Mouse (Mus musculus) embryonic facial prominence, embryonic 13.5 days (tissue): ENCODE measurements around the gene Ccnq. TPM values are rescaled to one million over a fixed set of nuclear protein-coding genes. Genes with fewer than 3 reads are reported as not detected.
A peak's percentile ranks its signal among the peaks of the same experiment; 100 is the strongest.
"Not testable (repeated sequence)": the region's sequence is repeated elsewhere in the genome, so short reads cannot be mapped to it uniquely, and the experiment has no call there.

Experiments
- ATAC-seq: fragments of 200-750 bp; cut with Nextera tagmentation; 2 replicates; pipeline ENCODE4 v1.8.0; 2017; ENCODE audit warnings: low read depth; ENCODE audit not compliant: insufficient number of reproducible peaks, insufficient read depth, low FRiP score, low TSS enrichment
- H3K27ac ChIP-seq: fragments of 300-500 bp; sonication (generic); 2 replicates; pipeline ENCODE4 v1.5.1; 2015; ENCODE audit warnings: moderate library complexity, mild to moderate bottlenecking, inconsistent platforms
- H3K27me3 ChIP-seq: fragments of 300-500 bp; sonication (generic); 2 replicates; pipeline ENCODE4 v1.6.1; 2015; ENCODE audit warnings: mild to moderate bottlenecking, inconsistent platforms
- H3K36me3 ChIP-seq: fragments of 300-500 bp; sonication (generic); 2 replicates; pipeline ENCODE4 v1.6.1; 2015; ENCODE audit warnings: mild to moderate bottlenecking, inconsistent platforms
- H3K4me1 ChIP-seq: fragments of 300-500 bp; sonication (generic); 2 replicates; pipeline ENCODE4 v1.6.1; 2015; ENCODE audit warnings: inconsistent platforms
- H3K4me2 ChIP-seq: fragments of 300-500 bp; sonication (generic); 2 replicates; pipeline ENCODE4 v1.6.1; 2015; ENCODE audit warnings: moderate library complexity, mild to moderate bottlenecking, inconsistent platforms
- H3K4me3 ChIP-seq: fragments of 300-500 bp; sonication (generic); 2 replicates; pipeline ENCODE4 v1.5.1; 2015; ENCODE audit warnings: mild to moderate bottlenecking, inconsistent platforms
- H3K9ac ChIP-seq: fragments of 300-500 bp; sonication (generic); 2 replicates; pipeline ENCODE4 v1.6.1; 2015; ENCODE audit warnings: mild to moderate bottlenecking, inconsistent platforms
- H3K9me3 ChIP-seq: fragments of 300-500 bp; sonication (generic); 2 replicates; pipeline ENCODE4 v1.6.1; 2016; ENCODE audit warnings: inconsistent platforms
- WGBS: fragments of 180-500 bp; shearing (Covaris S2); methylation state at CpG from one replicate; pipeline ENCODE4 v1.1.7; 2015; ENCODE audit warnings: mixed read lengths; 5-methylcytosine and 5-hydroxymethylcytosine counted together
- polyA plus RNA-seq: library from polyadenylated mRNA; unstranded; fragments of >200 nt; fragmentation: Nextera tagmentation; extraction: Ambion mirVana; gene quantifications from 2 replicates; pipeline ENCODE4 v1.2.1, GENCODE M21; 2015

The Ccnq gene
- polyA plus RNA-seq, 1 experiment from 2014 or later = 46.4 TPM

GRCm38 (mm10) chr11:78755299-78755698, 3.8 kb upstream of the Ccnq start:
- ATAC-seq = no peak
- Histone ChIP-seq H3K4me2 (no peak overlapping the region), H3K4me1 (peaks cover 6% of the 10 kb centered on the region), H3K9ac (no peak overlapping the region), H3K27ac (no peak overlapping the region), H3K9me3 (no peaks in the 10 kb centered on the region), H3K4me3 (no peak overlapping the region), H3K36me3 (no peaks in the 10 kb centered on the region), H3K27me3 (no peaks in the 10 kb centered on the region)
- 63% methylated on average over 1 of the region's 1 CpGs for WGBS

GRCm38 (mm10) chr11:78754177-78754576, 2.6 kb upstream of the Ccnq start:
- 84% methylated on average over 1 of the region's 1 CpGs for WGBS
- not testable (repeated sequence) for ATAC-seq, H3K27ac ChIP-seq, H3K4me3 ChIP-seq, H3K4me1 ChIP-seq, H3K36me3 ChIP-seq, H3K4me2 ChIP-seq, H3K9ac ChIP-seq, H3K27me3 ChIP-seq, H3K9me3 ChIP-seq

DNA sequence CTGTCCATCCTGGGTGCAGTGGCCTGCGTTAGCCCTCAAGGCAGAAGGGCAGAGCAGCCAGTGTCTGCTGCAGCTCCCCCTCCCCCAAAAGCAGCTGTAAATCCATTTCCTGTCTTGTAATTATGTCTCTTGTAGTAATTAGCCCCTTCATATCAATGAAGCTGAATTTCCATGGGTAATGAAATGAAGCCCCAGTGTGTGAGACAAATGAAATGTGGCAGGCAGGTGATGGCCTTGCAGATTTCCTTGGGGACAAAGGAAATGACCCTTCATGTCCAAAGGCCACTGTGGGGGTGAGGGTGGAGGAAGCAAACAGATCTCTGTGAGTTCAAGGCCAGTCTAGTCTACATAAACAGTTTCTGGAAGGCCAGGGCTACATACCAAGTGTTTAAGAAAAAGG, 1.7 kb upstream of the Ccnq start:
- Histone ChIP-seq H3K27ac (no peak overlapping the region), H3K9me3 (no peaks in the 10 kb centered on the region), H3K4me3 (no peak overlapping the region), H3K27me3 (no peaks in the 10 kb centered on the region), H3K4me2 (no peak overlapping the region), H3K36me3 (peaks cover 17% of the 10 kb centered on the region), H3K9ac (no peak overlapping the region), H3K4me1 (peaks cover 6% of the 10 kb centered on the region)
- ATAC-seq = no peak
- 25% methylated on average over 1 of the region's 1 CpGs for WGBS

GRCm38 (mm10) chr11:78751843-78752203, 294 bp upstream of the Ccnq start:
- peaks cover 6% of the 10 kb centered on the region for H3K4me1 ChIP-seq
- H3K9ac ChIP-seq = peak overlapping the region; percentile 87
- H3K27ac ChIP-seq = 0 out of 2 replicates have a peak overlapping the region, but pooled peaks have one; percentile 28
- H3K9me3 ChIP-seq = no peaks in the 10 kb centered on the region
- no peak for ATAC-seq
- peaks cover 17% of the 10 kb centered on the region for H3K36me3 ChIP-seq
- peak overlapping the region; percentile 72 for H3K4me3 ChIP-seq
- no peaks in the 10 kb centered on the region for H3K27me3 ChIP-seq
- WGBS = 7% methylated on average over 2 of the region's 2 CpGs
- H3K4me2 ChIP-seq = peak overlapping the region; percentile 70

DNA sequence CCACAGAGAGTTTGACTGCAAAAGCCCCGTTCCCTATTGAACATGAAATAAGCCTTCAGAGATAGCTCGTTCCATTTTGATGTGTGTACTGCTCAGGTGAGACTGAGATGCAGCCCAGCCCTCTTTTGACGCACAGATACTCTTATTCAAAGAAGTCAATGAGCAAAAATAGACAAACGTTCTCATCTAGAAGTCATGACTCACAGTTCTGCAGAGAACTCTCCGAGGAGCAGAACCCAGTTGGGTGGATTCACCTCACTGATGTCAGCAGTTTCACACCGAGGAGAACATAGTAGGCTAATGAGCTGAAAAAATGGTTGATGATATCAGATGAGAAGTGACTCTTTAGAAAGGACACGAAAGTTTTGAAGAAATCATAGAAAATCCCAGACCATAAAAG, 5.3 kb downstream of the Ccnq start:
- Histone ChIP-seq H3K4me2 (no peak overlapping the region), H3K9ac (no peak overlapping the region), H3K27ac (no peak overlapping the region), H3K9me3 (no peaks in the 10 kb centered on the region), H3K27me3 (no peaks in the 10 kb centered on the region), H3K4me1 (peaks cover 6% of the 10 kb centered on the region), H3K36me3 (peaks cover 17% of the 10 kb centered on the region), H3K4me3 (no peak overlapping the region)
- no peak for ATAC-seq
- 88% methylated on average over 7 of the region's 7 CpGs for WGBS

DNA sequence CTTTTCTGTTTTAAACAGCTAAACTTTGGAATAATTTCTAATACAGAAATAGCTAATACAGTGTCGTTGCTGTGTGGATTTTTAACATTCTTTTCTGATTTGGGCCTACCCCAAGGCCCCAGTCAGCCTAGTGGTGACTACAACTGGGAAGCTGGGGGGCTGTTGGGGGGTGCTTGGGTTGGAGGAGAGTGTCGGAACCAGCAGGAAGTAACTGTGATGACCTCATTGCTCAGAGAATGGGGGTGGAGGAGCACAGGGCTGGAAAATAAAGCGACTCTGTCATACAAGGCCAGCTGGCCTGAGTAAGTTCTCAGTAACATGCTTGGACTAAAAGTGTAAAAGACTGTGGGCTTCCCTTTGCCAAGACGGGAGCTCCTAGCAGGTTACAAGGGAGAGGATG, 6.1 kb downstream of the Ccnq start:
- Histone ChIP-seq H3K9me3 (no peaks in the 10 kb centered on the region), H3K27ac (no peak overlapping the region), H3K4me1 (peaks cover under 1% of the 10 kb centered on the region; the same call in 1 of the 2 replicates), H3K4me2 (no peak overlapping the region), H3K9ac (no peak overlapping the region), H3K4me3 (no peak overlapping the region), H3K27me3 (no peaks in the 10 kb centered on the region), H3K36me3 (peaks cover 17% of the 10 kb centered on the region)
- ATAC-seq = no peak
- 62% methylated on average over 4 of the region's 4 CpGs for WGBS

DNA sequence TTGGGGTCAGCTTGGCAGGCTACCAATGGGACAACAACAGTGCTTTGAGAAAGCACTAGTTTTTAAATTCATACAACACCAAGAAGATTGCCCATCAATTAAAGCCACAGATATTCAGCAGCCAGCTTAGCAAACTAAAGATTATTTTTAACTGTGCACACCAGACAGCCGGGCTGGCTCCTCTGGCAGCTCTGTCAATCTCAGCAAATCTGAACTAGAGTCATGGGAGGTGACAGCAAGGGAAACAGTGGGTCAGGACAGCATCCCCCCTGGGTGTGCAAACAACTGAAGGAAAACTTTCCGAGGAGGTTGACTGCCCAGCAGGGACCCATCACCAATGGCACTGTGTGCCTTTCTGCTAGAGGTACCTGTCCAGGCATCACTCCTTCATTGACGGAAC, 9.1 kb downstream of the Ccnq start:
- Histone ChIP-seq H3K27ac (no peak overlapping the region), H3K4me3 (no peak overlapping the region), H3K9me3 (no peaks in the 10 kb centered on the region), H3K27me3 (no peaks in the 10 kb centered on the region), H3K4me1 (no peaks in the 10 kb centered on the region), H3K9ac (no peak overlapping the region), H3K4me2 (no peak overlapping the region), H3K36me3 (no peaks in the 10 kb centered on the region)
- no peak for ATAC-seq
- WGBS = 75% methylated on average over 3 of the region's 3 CpGs

DNA sequence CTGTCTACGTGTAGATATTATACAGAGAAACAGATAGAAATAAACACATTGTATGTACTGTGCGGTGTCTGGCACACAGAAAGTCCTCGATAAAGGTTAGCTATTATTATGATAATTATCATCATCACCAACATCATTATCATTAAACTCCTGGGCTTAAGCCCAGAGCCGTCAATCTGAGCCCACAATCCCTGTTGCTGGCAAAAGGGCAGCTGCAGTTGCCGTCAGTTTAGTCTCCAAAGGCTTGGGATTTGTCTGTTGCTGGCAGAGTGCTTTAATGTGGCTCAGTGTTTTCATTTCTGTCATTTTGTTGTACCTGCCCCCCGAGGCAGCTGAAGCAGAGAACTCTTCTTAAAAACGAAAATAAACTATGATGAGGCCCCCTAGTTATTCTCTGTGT, 9.6 kb downstream of the Ccnq start:
- 59% methylated on average over 7 of the region's 7 CpGs for WGBS
- H3K9ac ChIP-seq = no peak overlapping the region
- H3K4me1 ChIP-seq = no peaks in the 10 kb centered on the region
- ATAC-seq = no peak
- no peaks in the 10 kb centered on the region for H3K9me3 ChIP-seq
- H3K4me2 ChIP-seq = no peak overlapping the region
- H3K4me3 ChIP-seq = no peak overlapping the region
- no peak overlapping the region for H3K27ac ChIP-seq
- H3K36me3 ChIP-seq = no peaks in the 10 kb centered on the region
- no peaks in the 10 kb centered on the region for H3K27me3 ChIP-seq

- no peak for ATAC-seq
- Histone ChIP-seq H3K36me3 (no peaks in the 10 kb centered on the region), H3K27ac (no peak overlapping the region), H3K4me3 (no peak overlapping the region), H3K27me3 (no peaks in the 10 kb centered on the region), H3K4me2 (no peak overlapping the region), H3K9me3 (no peaks in the 10 kb centered on the region), H3K9ac (no peak overlapping the region), H3K4me1 (no peaks in the 10 kb centered on the region)
These were observed 12.2 kb downstream of the Ccnq start for GRCm38 (mm10) chr11:78739361-78739760.

DNA sequence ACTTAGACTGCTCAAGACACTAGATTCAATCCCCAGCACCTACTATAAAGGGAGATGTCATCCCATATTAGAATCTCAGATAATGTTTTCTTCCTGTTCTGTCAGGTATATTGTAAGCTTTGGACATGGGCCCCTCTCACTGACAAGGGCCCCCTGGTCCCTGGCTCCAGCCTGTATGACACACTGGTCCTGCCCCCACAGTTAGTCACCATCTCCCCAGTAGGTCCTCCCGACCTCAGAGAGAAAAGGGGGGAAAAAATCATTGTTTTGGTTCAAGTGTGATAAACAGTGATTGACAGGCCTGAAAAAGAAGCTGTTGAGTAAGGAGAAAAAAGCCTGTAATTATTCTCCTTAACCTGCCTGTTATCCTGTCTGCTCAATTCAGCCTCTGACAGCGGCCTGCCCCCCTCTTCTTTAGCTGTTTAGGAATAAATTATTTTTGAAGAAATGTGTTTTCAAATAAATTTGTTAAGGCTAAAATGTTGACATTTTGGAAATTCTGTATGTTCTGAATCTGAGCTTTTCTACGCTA, 14.6 kb downstream of the Ccnq start:
- 57% methylated on average over 3 of the region's 3 CpGs for WGBS
- Histone ChIP-seq H3K4me3 (no peak overlapping the region), H3K4me2 (no peak overlapping the region), H3K4me1 (no peaks in the 10 kb centered on the region), H3K9me3 (no peaks in the 10 kb centered on the region), H3K27ac (no peak overlapping the region), H3K36me3 (no peaks in the 10 kb centered on the region), H3K27me3 (no peaks in the 10 kb centered on the region), H3K9ac (no peak overlapping the region)
- ATAC-seq = no peak

DNA sequence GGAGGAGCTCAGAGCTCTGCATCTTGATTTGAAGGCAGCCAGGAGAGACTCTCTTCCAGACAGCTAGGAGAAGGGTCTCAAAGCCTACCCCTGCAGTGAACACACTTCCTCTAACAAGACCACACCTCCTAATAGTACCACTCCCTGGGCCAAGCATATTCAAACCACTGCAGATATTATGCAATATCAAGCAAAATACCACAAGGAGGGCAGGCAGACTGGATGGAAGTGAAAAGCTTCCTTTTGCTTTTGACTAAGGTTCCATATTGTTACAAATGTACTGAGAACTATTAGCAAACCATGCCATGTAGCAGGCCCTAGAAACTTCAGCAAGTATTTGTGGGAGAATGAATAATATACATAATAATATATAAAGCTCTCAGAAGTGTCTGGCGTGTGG, 16.4 kb downstream of the Ccnq start:
- ATAC-seq = no peak
- Histone ChIP-seq H3K36me3 (no peaks in the 10 kb centered on the region), H3K9ac (no peak overlapping the region), H3K27me3 (no peaks in the 10 kb centered on the region), H3K4me2 (no peak overlapping the region), H3K9me3 (no peaks in the 10 kb centered on the region), H3K4me3 (no peak overlapping the region), H3K27ac (no peak overlapping the region), H3K4me1 (no peaks in the 10 kb centered on the region)
- 90% methylated on average over 1 of the region's 1 CpGs for WGBS

GRCm38 (mm10) chr11:78732619-78733018, 18.9 kb downstream of the Ccnq start:
- no peaks in the 10 kb centered on the region for H3K36me3 ChIP-seq
- H3K9ac ChIP-seq = no peak overlapping the region
- H3K9me3 ChIP-seq = no peaks in the 10 kb centered on the region
- no peak overlapping the region for H3K27ac ChIP-seq
- WGBS = 85% methylated on average over 6 of the region's 6 CpGs
- ATAC-seq = no peak
- H3K27me3 ChIP-seq = no peaks in the 10 kb centered on the region
- H3K4me2 ChIP-seq = no peak overlapping the region
- H3K4me3 ChIP-seq = no peak overlapping the region
- H3K4me1 ChIP-seq = no peaks in the 10 kb centered on the region

GRCm38 (mm10) chr11:78730902-78731301, 20.6 kb downstream of the Ccnq start:
- no peak overlapping the region for H3K27ac ChIP-seq
- whole genome bisulfite sequencing = 25% methylated on average over 2 of the region's 2 CpGs
- H3K27me3 ChIP-seq = no peaks in the 10 kb centered on the region
- H3K9me3 ChIP-seq = no peaks in the 10 kb centered on the region
- H3K4me1 ChIP-seq = no peaks in the 10 kb centered on the region
- no peak for ATAC-seq
- no peak overlapping the region for H3K4me3 ChIP-seq
- H3K36me3 ChIP-seq = no peaks in the 10 kb centered on the region
- no peak overlapping the region for H3K9ac ChIP-seq
- no peak overlapping the region for H3K4me2 ChIP-seq
